Mouse (Mus musculus): ENCODE measurements around the gene Gpx2.

DNA sequence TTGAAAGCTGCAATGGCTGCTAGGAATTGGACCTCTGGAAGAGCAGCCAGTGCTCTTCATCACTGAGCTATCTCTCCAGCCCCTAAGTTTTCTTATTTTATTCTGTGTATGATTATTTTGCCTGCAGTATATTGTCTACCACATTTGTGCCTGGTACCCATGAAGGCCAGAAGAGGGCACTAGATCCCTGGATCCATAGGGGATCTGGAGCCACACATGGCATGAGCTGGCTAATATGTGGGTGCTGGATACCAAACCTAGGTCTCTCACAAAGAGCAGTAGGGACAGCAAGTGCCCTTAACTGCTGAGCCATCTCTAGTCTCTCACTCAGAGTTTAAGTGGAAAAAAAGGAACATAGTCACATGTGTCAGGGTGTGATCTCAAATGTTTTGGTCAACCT, 17.5 kb downstream of the Gpx2 start:
- TF ChIP-seq CTCF (IDR thresholded peaks at IDR 0.05; ENCODE audit: low read depth) (peak; percentile 53), EP300 (optimal IDR thresholded peaks at IDR 0.05) (no peak)

All from stomach, postnatal 0 days (tissue).